Mouse (Mus musculus) liver, embryonic 12.5 days (tissue): ENCODE measurements around the gene Hax1. TPM values are rescaled to one million over a fixed set of nuclear protein-coding genes. Genes with fewer than 3 reads are reported as not detected.
A peak's percentile ranks its signal among the peaks of the same experiment; 100 is the strongest.

Source experiments
- ATAC-seq: fragments of 200-750 bp; cut with Nextera tagmentation; 2 replicates; pipeline ENCODE4 v1.8.0; 2017; ENCODE audit warnings: moderate number of reproducible peaks, mild to moderate bottlenecking, moderate library complexity
- H3K27ac ChIP-seq: fragments of 300-500 bp; sonication (generic); 2 replicates; pipeline ENCODE4 v1.5.1; 2016; ENCODE audit warnings: mild to moderate bottlenecking
- H3K27me3 ChIP-seq: fragments of 300-500 bp; sonication (generic); replicated peaks from 2 replicates; pipeline ENCODE4 v1.6.1; 2016; ENCODE audit warnings: mild to moderate bottlenecking, moderate library complexity
- H3K36me3 ChIP-seq: fragments of 300-500 bp; sonication (generic); 2 replicates; pipeline ENCODE4 v1.6.1; 2016; ENCODE audit warnings: mild to moderate bottlenecking, moderate library complexity
- H3K4me1 ChIP-seq: fragments of 300-500 bp; sonication (generic); 2 replicates; pipeline ENCODE4 v1.6.1; 2016
- H3K4me2 ChIP-seq: fragments of 300-500 bp; sonication (generic); 2 replicates; pipeline ENCODE4 v1.6.1; 2016; ENCODE audit warnings: mild to moderate bottlenecking, moderate library complexity
- H3K4me3 ChIP-seq: fragments of 300-500 bp; sonication (generic); 2 replicates; pipeline ENCODE4 v1.5.1; 2016; ENCODE audit warnings: mild to moderate bottlenecking, moderate library complexity
- H3K9ac ChIP-seq: fragments of 300-500 bp; sonication (generic); 2 replicates; pipeline ENCODE4 v1.6.1; 2016; ENCODE audit warnings: mild to moderate bottlenecking, moderate library complexity
- H3K9me3 ChIP-seq: fragments of 300-500 bp; sonication (generic); replicated peaks from 2 replicates; pipeline ENCODE4 v1.6.1; 2016; ENCODE audit warnings: mild to moderate bottlenecking, moderate library complexity
- WGBS: fragments of 180-500 bp; shearing (Covaris S2); methylation state at CpG from one replicate; pipeline ENCODE4 v1.1.7; 2016; ENCODE audit not compliant: insufficient replicate concordance; 5-methylcytosine and 5-hydroxymethylcytosine counted together
- polyA plus RNA-seq: library from polyadenylated mRNA; unstranded; fragments of >200 nt; fragmentation: Nextera tagmentation; extraction: Ambion mirVana; gene quantifications from 2 replicates; pipeline ENCODE4 v1.2.1, GENCODE M21; 2016

Hax1 gene
- polyA plus RNA-seq, result 131 and 150 TPM in 2 replicates

DNA sequence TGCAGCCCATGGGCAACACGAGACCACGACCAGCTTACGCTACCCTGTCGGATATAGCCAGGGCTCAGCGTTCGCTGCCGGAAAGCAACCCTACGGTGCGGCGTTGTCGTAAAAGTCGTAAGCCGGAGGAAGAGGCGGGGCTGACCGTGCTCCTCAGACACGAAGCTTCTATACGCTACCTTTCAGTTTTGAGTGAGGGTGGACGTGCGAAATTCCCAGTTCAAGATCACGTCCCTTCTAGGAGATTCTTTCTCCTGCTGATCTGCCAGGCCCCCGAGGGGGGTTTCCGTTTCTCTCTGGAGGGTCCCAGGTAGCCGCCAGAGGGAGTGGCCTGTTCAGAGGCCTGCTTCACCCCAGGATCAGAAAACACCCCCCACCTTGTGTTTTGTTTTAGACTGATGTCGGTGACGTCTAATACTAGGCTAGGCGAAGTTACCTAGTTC lies at the start of gene Hax1:
Gene Hax1, minus strand, starts transcription at position 169 of the 443 bp plus-strand sequence.
- no peaks in the 10 kb centered on the region for H3K27me3 ChIP-seq
- H3K27ac ChIP-seq, result peak within 1 kb of the TSS; percentile 77
- H3K4me3 ChIP-seq, result peak within 1 kb of the TSS; percentile 88
- peaks cover 63% of the 10 kb centered on the region for H3K36me3 ChIP-seq
- H3K4me1 ChIP-seq, result peaks cover 25% of the 10 kb centered on the region
- no peaks in the 10 kb centered on the region for H3K9me3 ChIP-seq
- ATAC-seq, result peak; percentile 93
- peak within 1 kb of the TSS; percentile 89 for H3K9ac ChIP-seq
- 1% methylated on average over 26 of the region's 26 CpGs for WGBS
- H3K4me2 ChIP-seq, result peak within 1 kb of the TSS; percentile 93

DNA sequence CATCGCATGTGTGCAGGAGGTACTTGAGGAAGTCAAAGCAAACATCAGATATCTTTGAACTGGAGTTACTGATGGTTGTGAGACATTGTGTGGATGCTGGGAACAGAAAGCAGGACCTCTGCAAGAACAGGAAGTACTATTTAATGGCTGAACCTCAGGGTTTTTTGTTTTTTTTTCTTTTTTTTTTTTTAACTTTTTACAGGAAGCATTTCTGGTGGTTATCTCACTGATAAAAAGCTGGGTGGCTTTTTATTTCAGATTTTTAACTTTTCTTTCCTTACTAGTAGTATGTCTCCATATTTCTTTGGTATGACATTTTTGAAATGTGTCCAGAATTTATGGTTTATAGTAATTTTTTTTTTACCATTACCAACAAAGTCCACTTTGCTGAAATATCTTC lies 37.7 kb upstream of the Hax1 start:
- no peaks in the 10 kb centered on the region for H3K9me3 ChIP-seq
- no peaks in the 10 kb centered on the region for H3K4me1 ChIP-seq
- H3K36me3 ChIP-seq, result peaks cover 92% of the 10 kb centered on the region
- H3K4me3 ChIP-seq, result no peak overlapping the region
- no peaks in the 10 kb centered on the region for H3K27me3 ChIP-seq
- H3K27ac ChIP-seq, result no peak overlapping the region
- no peak overlapping the region for H3K9ac ChIP-seq
- ATAC-seq, result no peak
- no peak overlapping the region for H3K4me2 ChIP-seq
- WGBS, result 90% methylated on average over 1 of the region's 1 CpGs

DNA sequence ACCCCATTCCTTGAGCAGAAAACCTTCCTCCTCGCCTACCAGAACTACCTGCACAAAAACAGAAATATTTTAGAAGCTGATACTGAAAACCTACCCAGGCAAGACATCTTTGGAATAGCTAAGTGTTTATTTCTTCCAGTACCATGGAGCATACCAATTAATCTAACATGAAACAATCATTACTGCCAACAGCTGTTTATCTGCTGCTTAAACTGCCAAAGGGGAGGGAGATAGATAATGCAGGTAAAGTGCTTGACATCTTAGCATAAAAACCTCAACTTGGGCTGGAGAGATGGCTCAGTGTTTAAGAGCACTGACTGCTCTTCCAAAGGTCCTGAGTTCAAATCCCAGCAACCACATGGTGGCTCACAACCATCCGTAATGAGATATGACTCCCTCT lies 36.1 kb upstream of the Hax1 start:
- no peak overlapping the region for H3K4me3 ChIP-seq
- H3K9me3 ChIP-seq, result no peaks in the 10 kb centered on the region
- no peak for ATAC-seq
- peaks cover 94% of the 10 kb centered on the region for H3K36me3 ChIP-seq
- H3K9ac ChIP-seq, result no peak overlapping the region
- no peaks in the 10 kb centered on the region for H3K4me1 ChIP-seq
- H3K27ac ChIP-seq, result no peak overlapping the region
- 76% methylated on average over 2 of the region's 2 CpGs for WGBS
- H3K4me2 ChIP-seq, result no peak overlapping the region
- no peaks in the 10 kb centered on the region for H3K27me3 ChIP-seq

DNA sequence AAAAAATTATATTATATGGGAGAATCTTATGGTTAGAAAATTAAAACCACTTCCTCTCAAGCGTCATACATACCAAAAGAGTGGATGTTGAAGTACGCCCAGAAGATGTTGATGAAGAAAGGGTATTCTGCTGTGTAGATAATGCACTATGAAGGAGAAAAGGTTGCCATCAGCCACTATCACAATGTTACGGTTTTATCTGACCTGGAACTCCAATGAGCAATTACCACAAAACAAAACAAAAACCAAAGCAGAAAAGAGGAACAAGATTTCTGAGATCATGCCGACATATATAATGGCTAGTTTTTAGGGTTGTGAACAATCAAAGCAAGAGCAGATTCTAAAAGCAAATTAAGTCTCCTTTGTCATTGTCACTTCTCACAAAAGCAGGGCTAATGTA lies 18.0 kb upstream of the Hax1 start:
- H3K27ac ChIP-seq, result no peak overlapping the region
- H3K4me2 ChIP-seq, result no peak overlapping the region
- H3K9ac ChIP-seq, result no peak overlapping the region
- WGBS, result 77% methylated on average over 4 of the region's 4 CpGs
- H3K36me3 ChIP-seq, result peaks cover 98% of the 10 kb centered on the region
- ATAC-seq, result no peak
- no peaks in the 10 kb centered on the region for H3K4me1 ChIP-seq
- H3K27me3 ChIP-seq, result no peaks in the 10 kb centered on the region
- H3K4me3 ChIP-seq, result no peak overlapping the region
- H3K9me3 ChIP-seq, result no peaks in the 10 kb centered on the region

DNA sequence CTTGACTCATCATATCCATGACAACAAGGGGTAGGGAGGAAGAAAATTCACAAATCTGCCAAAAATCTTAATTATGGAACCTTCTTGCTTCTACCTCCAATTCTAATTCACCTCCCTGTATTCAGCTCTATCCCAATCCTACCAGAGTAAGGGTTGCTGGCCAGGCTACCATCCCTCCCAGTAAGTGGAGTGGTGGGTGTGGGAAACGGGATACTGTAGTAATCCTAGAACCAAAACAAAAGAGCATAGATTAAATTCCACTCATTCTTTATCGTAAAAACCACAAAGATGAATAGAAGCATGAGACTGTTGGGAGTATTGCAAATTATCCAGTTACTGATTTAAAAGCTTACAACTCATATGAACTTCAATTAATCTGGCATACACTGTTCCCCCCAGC lies 11.7 kb upstream of the Hax1 start:
- ATAC-seq, result no peak
- H3K4me1 ChIP-seq, result no peaks in the 10 kb centered on the region
- no peaks in the 10 kb centered on the region for H3K27me3 ChIP-seq
- no peak overlapping the region for H3K27ac ChIP-seq
- WGBS, result 91% methylated on average over 2 of the region's 2 CpGs
- H3K4me3 ChIP-seq, result no peak overlapping the region
- no peak overlapping the region for H3K4me2 ChIP-seq
- H3K9me3 ChIP-seq, result no peaks in the 10 kb centered on the region
- H3K9ac ChIP-seq, result no peak overlapping the region
- H3K36me3 ChIP-seq, result peaks cover 98% of the 10 kb centered on the region

DNA sequence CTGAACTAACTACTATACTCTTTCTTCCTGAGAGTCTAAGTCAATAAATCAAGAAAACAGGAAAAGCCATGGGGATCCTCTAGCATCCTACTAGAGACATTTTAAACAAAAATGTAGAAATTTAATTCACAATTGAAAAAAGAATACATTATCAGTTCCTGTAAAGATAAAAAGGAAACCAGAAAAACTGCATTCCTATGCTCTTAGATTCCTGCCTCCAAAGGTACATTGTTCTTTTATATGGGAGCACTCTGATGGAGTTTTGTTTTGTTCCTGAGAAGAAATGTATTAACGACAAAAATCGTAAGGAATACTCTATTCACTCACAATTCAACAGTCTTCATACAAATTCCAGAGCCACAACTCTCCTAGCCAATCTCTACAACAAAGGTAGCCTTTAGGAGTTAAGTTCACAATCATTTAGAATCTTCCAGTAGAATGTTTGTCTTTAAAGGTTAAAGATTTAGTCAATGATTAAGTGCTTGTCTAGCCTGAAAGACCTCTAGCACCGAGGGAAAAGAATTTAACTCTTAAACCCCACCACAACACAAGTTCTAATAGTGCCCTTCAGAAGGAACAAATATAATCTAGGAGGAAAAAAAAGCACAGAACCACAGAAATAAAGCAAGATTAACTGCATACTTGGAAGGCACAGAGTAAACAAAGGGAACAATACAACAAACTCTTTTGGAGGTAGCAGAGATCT lies 5.7 kb upstream of the Hax1 start:
- WGBS, result 83% methylated on average over 3 of the region's 3 CpGs

DNA sequence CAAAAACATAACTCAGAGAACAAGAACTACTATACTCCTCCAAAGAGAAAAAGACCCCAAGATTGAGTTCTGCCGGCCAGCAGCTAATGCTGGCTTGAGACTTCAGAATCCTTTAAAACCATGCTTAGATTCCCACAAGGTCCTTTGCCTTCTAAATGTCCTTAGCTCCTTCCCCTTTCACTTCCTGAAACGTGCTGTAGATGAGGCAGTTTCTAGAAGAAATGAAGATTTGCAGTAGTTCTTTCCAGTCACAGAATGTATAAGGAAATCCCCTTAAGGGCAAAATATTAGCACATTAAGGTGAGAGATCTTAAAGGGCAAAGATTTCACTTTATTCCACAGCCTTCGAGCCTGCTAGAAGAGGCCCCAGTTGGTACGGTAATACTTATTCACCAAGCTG lies 1.2 kb upstream of the Hax1 start:
- WGBS, result 78% methylated on average over 4 of the region's 4 CpGs
- peak overlapping the region; percentile 77 for H3K27ac ChIP-seq
- no peak for ATAC-seq

More for the DNA sequence above, 5.7 kb upstream of the Hax1 start:
- Histone ChIP-seq H3K4me2 (no peak overlapping the region), H3K9me3 (no peaks in the 10 kb centered on the region), H3K4me3 (no peak overlapping the region), H3K27ac (no peak overlapping the region), H3K27me3 (no peaks in the 10 kb centered on the region), H3K36me3 (peaks cover 84% of the 10 kb centered on the region), H3K9ac (no peak overlapping the region), H3K4me1 (peaks cover 7% of the 10 kb centered on the region)
- ATAC-seq, result no peak

DNA sequence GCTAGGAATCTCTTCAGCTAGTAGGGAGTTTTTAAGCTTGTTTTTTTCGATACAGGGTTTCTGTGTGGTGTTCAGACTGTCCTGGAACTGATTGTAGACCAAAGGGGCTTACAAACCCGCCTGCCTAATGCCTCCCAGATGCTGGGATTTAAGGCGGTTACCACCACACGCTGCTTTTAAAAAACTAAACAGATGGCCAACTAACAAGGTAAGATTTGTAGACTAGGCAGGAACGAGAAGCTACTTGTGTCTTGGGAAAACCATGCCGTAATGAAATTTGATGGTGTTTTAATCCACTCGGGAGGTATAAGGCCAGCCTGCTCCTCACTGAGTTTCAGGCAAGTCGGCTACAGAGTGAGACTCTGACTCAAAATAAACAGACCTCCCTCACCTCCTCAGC lies 510 bp upstream of the Hax1 start:
- H3K9me3 ChIP-seq, result no peaks in the 10 kb centered on the region
- peak overlapping the region; percentile 88 for H3K4me3 ChIP-seq
- H3K4me2 ChIP-seq, result peak overlapping the region; percentile 93
- H3K9ac ChIP-seq, result peak overlapping the region; percentile 89
- ATAC-seq, result no peak
- H3K27me3 ChIP-seq, result no peaks in the 10 kb centered on the region
- 29% methylated on average over 8 of the region's 8 CpGs for WGBS
- H3K36me3 ChIP-seq, result peaks cover 60% of the 10 kb centered on the region
- peak overlapping the region; percentile 77 for H3K27ac ChIP-seq
- H3K4me1 ChIP-seq, result peaks cover 25% of the 10 kb centered on the region

More for the DNA sequence above, 1.2 kb upstream of the Hax1 start:
- no peak overlapping the region for H3K9ac ChIP-seq
- H3K4me2 ChIP-seq, result peak overlapping the region; percentile 93; the same call in 1 of the 2 replicates
- H3K27me3 ChIP-seq, result no peaks in the 10 kb centered on the region
- no peaks in the 10 kb centered on the region for H3K9me3 ChIP-seq
- peaks cover 62% of the 10 kb centered on the region for H3K36me3 ChIP-seq
- peaks cover 25% of the 10 kb centered on the region for H3K4me1 ChIP-seq
- no peak overlapping the region for H3K4me3 ChIP-seq

DNA sequence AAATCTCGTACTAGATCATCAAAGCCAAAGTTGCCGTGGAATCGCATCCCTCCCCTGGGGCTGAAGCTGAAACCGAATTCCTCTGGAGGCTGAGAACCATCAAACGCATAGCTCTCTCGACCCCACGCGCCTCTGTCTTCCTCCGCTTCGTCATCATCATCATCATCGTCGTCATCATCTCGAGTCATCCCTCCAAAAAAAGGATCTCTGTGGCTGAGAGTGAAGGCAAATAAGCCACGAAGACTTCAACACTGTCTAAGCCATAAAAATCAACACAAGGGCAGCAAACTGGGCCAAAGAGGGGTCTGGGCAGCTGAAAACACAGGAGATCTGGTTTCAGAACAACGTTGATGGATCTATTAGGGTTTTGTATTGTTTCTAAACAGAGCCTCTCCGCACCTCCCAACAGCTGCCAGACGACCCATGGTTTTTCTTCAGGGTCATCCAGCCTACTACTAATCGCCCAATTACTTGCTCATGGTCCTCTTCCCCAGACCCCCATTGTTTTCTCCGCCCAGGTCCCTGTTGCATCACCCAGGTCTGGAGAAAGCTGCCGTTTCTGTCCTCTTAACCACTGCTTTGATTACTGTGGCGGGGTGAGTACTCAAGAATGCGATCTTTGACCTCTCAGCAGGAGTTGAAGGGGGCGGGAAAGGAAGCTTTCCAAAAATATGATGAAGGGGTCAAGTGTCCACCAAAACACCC lies 637 bp downstream of the Hax1 start:
- Histone ChIP-seq H3K9ac (peak overlapping the region; percentile 89), H3K9me3 (no peaks in the 10 kb centered on the region), H3K4me3 (peak overlapping the region; percentile 88), H3K4me1 (peaks cover 25% of the 10 kb centered on the region), H3K36me3 (peaks cover 62% of the 10 kb centered on the region), H3K27me3 (no peaks in the 10 kb centered on the region), H3K27ac (peak overlapping the region; percentile 77), H3K4me2 (peak overlapping the region; percentile 93)
- 16% methylated on average over 23 of the region's 23 CpGs for WGBS
- ATAC-seq, result peak; percentile 52

DNA sequence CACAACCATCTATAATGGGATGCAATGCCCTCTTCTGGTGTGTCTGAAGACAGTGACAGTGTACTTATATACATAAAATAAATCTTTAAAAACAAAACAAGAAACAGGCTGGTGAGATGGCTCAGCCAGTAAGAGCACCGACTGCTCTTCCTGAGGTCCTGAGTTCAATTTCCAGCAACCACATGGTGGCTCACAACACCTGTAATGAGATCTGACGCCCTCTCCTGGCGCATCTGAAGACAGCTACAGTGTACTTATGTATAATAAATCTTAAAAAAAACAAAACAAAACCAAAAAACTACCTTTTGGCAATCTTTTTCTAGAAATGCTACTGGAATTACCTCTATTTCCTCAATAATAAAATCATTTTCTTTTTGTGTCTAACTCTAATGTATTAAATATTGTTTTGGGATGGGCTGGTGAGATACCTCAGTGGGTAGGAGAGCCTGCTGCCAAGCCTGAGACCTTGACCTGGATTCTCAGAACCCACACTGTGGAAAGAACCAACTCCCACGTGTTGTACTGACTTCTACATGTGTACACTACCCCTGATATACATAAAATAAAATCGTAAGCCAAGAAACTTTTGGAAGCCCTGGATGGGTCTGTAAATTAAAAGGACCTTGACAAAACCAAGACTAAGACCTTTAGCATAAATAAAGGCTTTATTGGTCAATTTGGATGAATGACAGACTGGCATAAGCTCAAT lies 3.6 kb downstream of the Hax1 start:
- H3K27ac ChIP-seq, result no peak overlapping the region
- no peak for ATAC-seq
- H3K9ac ChIP-seq, result no peak overlapping the region
- WGBS, result 77% methylated on average over 5 of the region's 5 CpGs
- peaks cover 25% of the 10 kb centered on the region for H3K4me1 ChIP-seq
- no peaks in the 10 kb centered on the region for H3K9me3 ChIP-seq
- peaks cover 40% of the 10 kb centered on the region for H3K36me3 ChIP-seq
- H3K4me3 ChIP-seq, result no peak overlapping the region
- no peak overlapping the region for H3K4me2 ChIP-seq
- no peaks in the 10 kb centered on the region for H3K27me3 ChIP-seq

DNA sequence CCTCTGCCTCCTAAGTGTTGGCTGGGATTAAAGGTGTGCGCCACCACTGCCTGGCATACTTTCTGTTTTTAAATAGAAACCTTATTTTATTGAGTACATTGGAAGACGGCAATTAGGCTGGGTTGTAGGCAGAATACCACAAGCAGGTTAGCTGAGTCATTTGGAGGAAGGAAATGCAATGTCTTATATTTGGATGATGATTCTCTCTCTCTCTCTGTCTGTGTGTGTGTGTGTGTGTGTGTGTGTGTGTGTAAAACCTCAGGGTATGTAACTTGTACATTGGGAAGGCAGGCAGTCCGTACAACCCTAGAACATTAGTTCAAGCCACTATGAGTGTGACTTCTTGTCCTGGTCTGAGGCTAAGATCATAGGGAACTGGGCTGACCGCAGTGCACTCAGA lies 10.8 kb downstream of the Hax1 start:
- no peak for ATAC-seq
- WGBS, result 63% methylated on average over 4 of the region's 4 CpGs
- peaks cover 5% of the 10 kb centered on the region; the same call in 1 of the 2 replicates for H3K27me3 ChIP-seq
- no peak overlapping the region for H3K27ac ChIP-seq
- no peak overlapping the region for H3K4me2 ChIP-seq
- H3K4me1 ChIP-seq, result 0 out of 2 replicates have a peak, but pooled peaks cover 4% of the 10 kb centered on the region
- peaks cover 2% of the 10 kb centered on the region; the same call in 1 of the 2 replicates for H3K36me3 ChIP-seq
- no peak overlapping the region for H3K4me3 ChIP-seq
- no peaks in the 10 kb centered on the region for H3K9me3 ChIP-seq
- no peak overlapping the region for H3K9ac ChIP-seq

DNA sequence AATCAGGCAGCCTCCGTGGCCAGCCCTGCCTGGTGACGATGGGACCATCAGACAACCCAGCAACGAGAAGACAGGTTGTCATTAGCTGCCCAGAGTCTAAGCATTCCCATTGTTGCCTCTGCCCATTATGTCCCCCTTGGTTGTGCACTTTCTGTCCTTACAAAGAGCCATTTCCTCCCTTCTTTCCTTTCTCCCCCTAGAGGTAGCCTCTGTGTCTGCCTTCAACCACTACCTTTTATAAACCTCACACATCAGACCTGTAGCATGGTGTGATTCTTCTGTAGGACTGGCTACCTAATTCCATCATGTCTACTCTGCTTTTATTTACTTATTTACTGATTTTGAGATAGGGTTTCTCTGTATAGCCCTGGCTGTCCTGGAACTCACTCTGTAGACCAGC lies 11.4 kb downstream of the Hax1 start:
- WGBS, result 44% methylated on average over 3 of the region's 3 CpGs
- no peak for ATAC-seq
- Histone ChIP-seq H3K27me3 (peaks cover 5% of the 10 kb centered on the region; the same call in 1 of the 2 replicates), H3K36me3 (no peaks in the 10 kb centered on the region), H3K4me3 (no peak overlapping the region), H3K4me2 (no peak overlapping the region), H3K4me1 (0 out of 2 replicates have a peak, but pooled peaks cover 4% of the 10 kb centered on the region), H3K27ac (no peak overlapping the region), H3K9me3 (no peaks in the 10 kb centered on the region), H3K9ac (no peak overlapping the region)
